Mouse (Mus musculus) urinary bladder, postnatal 36 days (tissue): ENCODE results near the gene Gsdme.
A peak's percentile ranks its signal among the peaks of the same experiment; 100 is the strongest.

ENCODE experiments used
- DNase-seq, 2 experiments: peaks; one replicate each; pipeline ENCODE4 v3.0.0; 2022; ENCODE audit warnings: low spot score in 2 of 2, mixed read lengths in 1 of 2

The Gsdme gene

GRCm38 (mm10) chr6:50189376-50189775, 74.3 kb downstream of the Gsdme start:
- no peak for DNase-seq

GRCm38 (mm10) chr6:50187955-50188354, 75.7 kb downstream of the Gsdme start:
- DNase-seq = no peak

- no peak for DNase-seq
Observed at GRCm38 (mm10) chr6:50180189-50180588, 83.5 kb downstream of the Gsdme start.

GRCm38 (mm10) chr6:50175736-50176135, 87.9 kb downstream of the Gsdme start:
- DNase-seq = no peak

GRCm38 (mm10) chr6:50169771-50170170, 93.9 kb downstream of the Gsdme start:
- DNase-seq = no peak

- no peak for DNase-seq
Observed at GRCm38 (mm10) chr6:50168821-50169220, 94.8 kb downstream of the Gsdme start.

- DNase-seq = no peak
Observed at GRCm38 (mm10) chr6:50163013-50163412, 100.6 kb downstream of the Gsdme start.

GRCm38 (mm10) chr6:50159842-50160241, 103.8 kb downstream of the Gsdme start:
- no peak for DNase-seq

GRCm38 (mm10) chr6:50149378-50149777, 114.3 kb downstream of the Gsdme start:
- peak in 1 of 2 experiments; percentile 9 for DNase-seq

- no peak for DNase-seq
Observed at GRCm38 (mm10) chr6:50146158-50146557, 117.5 kb downstream of the Gsdme start.

GRCm38 (mm10) chr6:50139526-50139925, 124.1 kb downstream of the Gsdme start:
- DNase-seq = no peak
